Comparison of ENCODE assay signal across 8 mouse cellular contexts in the genomic region with DNA sequence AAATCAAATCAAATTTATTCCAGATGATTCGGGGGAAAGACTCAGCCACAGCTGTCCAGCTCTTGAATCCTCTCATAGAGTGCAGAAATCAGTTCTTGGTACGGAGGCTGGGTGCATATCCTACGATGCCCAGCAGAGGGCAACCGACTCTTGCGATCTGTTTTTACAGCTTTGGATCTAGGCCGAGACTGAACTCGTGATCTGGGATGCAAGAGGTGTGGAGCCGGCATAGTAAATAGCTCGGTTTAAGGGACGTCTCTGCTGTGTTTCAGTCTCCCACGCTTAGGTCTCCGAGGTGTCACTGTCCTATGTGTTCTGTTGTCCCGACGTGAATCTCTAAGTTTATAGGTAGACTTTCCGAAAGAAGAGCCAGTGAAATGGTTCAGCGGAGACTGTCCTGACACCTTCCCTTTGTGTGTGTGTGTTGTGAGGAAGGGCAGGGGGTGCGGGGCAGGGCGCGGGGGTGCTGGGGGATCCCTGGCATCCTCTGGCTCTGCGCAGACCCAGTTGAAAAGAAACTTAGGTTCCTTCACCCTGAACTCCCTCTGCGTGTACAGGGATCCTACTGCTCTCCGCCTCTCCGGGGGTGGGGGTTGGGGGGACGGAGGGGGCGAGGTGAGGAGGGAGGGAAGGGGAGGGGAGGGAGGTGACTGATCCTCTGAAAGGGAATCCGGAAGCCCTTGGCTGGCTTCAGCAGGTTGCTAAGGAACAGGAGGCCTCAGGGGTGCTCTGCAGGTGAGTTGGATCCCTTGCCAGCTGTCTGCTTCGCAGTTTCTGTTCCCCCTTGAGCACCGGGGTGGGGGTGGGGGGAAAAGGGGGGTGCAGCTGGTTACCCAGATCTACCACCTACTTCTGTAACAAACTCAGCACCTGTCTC. TPM values are rescaled to one million over a fixed set of nuclear protein-coding genes. Genes with fewer than 3 reads are reported as not detected.
A peak's percentile ranks its signal among the peaks of the same experiment; 100 is the strongest.
DNase-seq lines count a peak whose midpoint lies in the region; ATAC-seq and TF ChIP-seq lines count a peak whose summit lies in the region.

No protein-coding gene starts in this region.

- no peaks in the 10 kb centered on the region for H3K36me3 ChIP-seq in ES-E14 (ENCODE audit: control insufficient read depth, insufficient read depth, low read length, poor library complexity, severe bottlenecking)
- no peaks in the 10 kb centered on the region for H3K36me3 ChIP-seq in forebrain, embryonic 15.5 days
- H3K36me3 ChIP-seq in thymus, adult 2 months (ENCODE audit: control insufficient read depth, insufficient read depth, low read length) = no peaks in the 10 kb centered on the region

- H3K9ac ChIP-seq in ES-E14 (ENCODE audit: insufficient read depth, low read depth, low read length, poor library complexity, severe bottlenecking) = peak overlapping the region; percentile 70; the same call in 1 of the 2 replicates
- peak overlapping the region; percentile 35; the same call in 1 of the 2 replicates for H3K9ac ChIP-seq in forebrain, embryonic 15.5 days (replicated peaks)

- in situ Hi-C loops in ES-E14 (cut with MboI; ENCODE audit: low sequenced_read_pairs in 2 of 2, unreplicated experiment in 2 of 2) = no loop called here

- DNase-seq in ES-E14 (ENCODE audit: low read depth, low spot score) = peak; percentile 91
- DNase-seq in cerebellum, adult 11 months = peak; percentile 75
- DNase-seq in heart, postnatal 25 days (ENCODE audit: low spot score) = peak; percentile 23
- peak; percentile 88 for DNase-seq in layer of hippocampus, adult 11-12 months (ENCODE audit: low spot score)
- peak; percentile 72 for DNase-seq in lung, adult 2 months
- DNase-seq in thymus, adult 2 months = peak; percentile 76

- 5% methylated on average over 27 of the region's 28 CpGs for WGBS in forebrain, embryonic 15.5 days
- 5% methylated on average over 26 of the region's 28 CpGs for WGBS in lung, adult 2 months
- 8% methylated on average over 27 of the region's 28 CpGs for WGBS in olfactory bulb, adult 2 months
- 6% methylated on average over 28 of the region's 28 CpGs for WGBS in thymus, adult 2 months

- peak overlapping the region; percentile 50 for H3K4me2 ChIP-seq in forebrain, embryonic 15.5 days (replicated peaks)

- H3K4me3 ChIP-seq in ES-E14 (ENCODE audit: insufficient read depth in 1 of 2, low read depth in 1 of 2, low read length in 2 of 2, poor library complexity in 1 of 2, severe bottlenecking in 1 of 2) = peak overlapping the region; percentile 45 to 58
- H3K4me3 ChIP-seq in forebrain, embryonic 15.5 days = peak overlapping the region; percentile 33
- peak overlapping the region; percentile 58 for H3K4me3 ChIP-seq in lung, adult 2 months (replicated peaks; ENCODE audit: extremely low read depth, low read depth, low read length)
- peak overlapping the region; percentile 21 for H3K4me3 ChIP-seq in olfactory bulb, adult 2 months (ENCODE audit: insufficient read depth, low read depth, low read length)
- peak overlapping the region; percentile 33; the same call in 1 of the 2 replicates for H3K4me3 ChIP-seq in thymus, adult 2 months (ENCODE audit: control insufficient read depth, insufficient read depth, low read length)

- ATAC-seq in forebrain, embryonic 15.5 days (replicated peaks) = peak; percentile 51

- H3K9me3 ChIP-seq in ES-E14 (ENCODE audit: control insufficient read depth, insufficient read depth, low read depth, low read length) = no peaks in the 10 kb centered on the region
- no peaks in the 10 kb centered on the region for H3K9me3 ChIP-seq in forebrain, embryonic 15.5 days

- H3K27me3 ChIP-seq in forebrain, embryonic 15.5 days = no peaks in the 10 kb centered on the region
- no peaks in the 10 kb centered on the region for H3K27me3 ChIP-seq in thymus, adult 2 months (ENCODE audit: control insufficient read depth, insufficient read depth, low read length)

- peak overlapping the region; percentile 29; the same call in 1 of the 2 replicates for H3K27ac ChIP-seq in ES-E14 (ENCODE audit: insufficient read depth, low read depth, low read length, poor library complexity, severe bottlenecking)
- H3K27ac ChIP-seq in forebrain, embryonic 15.5 days (replicated peaks) = no peak overlapping the region
- no peak overlapping the region for H3K27ac ChIP-seq in olfactory bulb, adult 2 months (ENCODE audit: insufficient read depth, low read depth, low read length)
- peak overlapping the region; percentile 88 for H3K27ac ChIP-seq in thymus, adult 2 months (ENCODE audit: control insufficient read depth, insufficient read depth, low read length)

- no peak for TF ChIP-seq POLR2A in lung, adult 2 months (IDR thresholded peaks at IDR 0.05; ENCODE audit: borderline replicate concordance, extremely low read depth, low read depth, low read length)
- TF ChIP-seq POLR2A in olfactory bulb, adult 2 months (IDR thresholded peaks at IDR 0.05; ENCODE audit: insufficient read depth, low read depth, low read length) = no peak
- TF ChIP-seq POLR2A in thymus, adult 2 months (IDR thresholded peaks at IDR 0.05; ENCODE audit: control insufficient read depth, extremely low read depth, insufficient read depth, low read length, poor library complexity) = no peak

- TF ChIP-seq CTCF in lung, adult 2 months (IDR thresholded peaks at IDR 0.05; ENCODE audit: insufficient read depth, low read length) = peak; percentile 90
- TF ChIP-seq CTCF in olfactory bulb, adult 2 months (IDR thresholded peaks at IDR 0.05; ENCODE audit: insufficient read depth, low read depth, low read length) = peak; percentile 75
- peak; percentile 78; the same call in 1 of the 2 replicates for TF ChIP-seq CTCF in thymus, adult 2 months (IDR thresholded peaks at IDR 0.05; ENCODE audit: borderline replicate concordance, control insufficient read depth, extremely low read depth, insufficient read depth, low read length, poor library complexity)

- intact Hi-C loops in heart, postnatal 25 days (cut with DNase I) = loop anchor here (1.0 to 10.0 kb wide), 2 partner anchors 172 to 289 kb away; no protein-coding TSS in a partner anchor

- peaks cover 5 to 33% of the 10 kb centered on the region in 2 experiments for H3K4me1 ChIP-seq in ES-E14 (ENCODE audit: control insufficient read depth in 2 of 2, insufficient read depth in 2 of 2, low read length in 2 of 2, poor library complexity in 1 of 2)
- H3K4me1 ChIP-seq in forebrain, embryonic 15.5 days = peaks cover 8% of the 10 kb centered on the region
- no peaks in the 10 kb centered on the region for H3K4me1 ChIP-seq in lung, adult 2 months (ENCODE audit: control insufficient read depth, insufficient read depth, low read length)
- peaks cover 6% of the 10 kb centered on the region for H3K4me1 ChIP-seq in olfactory bulb, adult 2 months (ENCODE audit: control insufficient read depth, insufficient read depth, low read length)
- peaks cover 29% of the 10 kb centered on the region for H3K4me1 ChIP-seq in thymus, adult 2 months (replicated peaks; ENCODE audit: control insufficient read depth, insufficient read depth, low read length)

TF ChIP-seq in ES-E14, 5 proteins besides CTCF, POLR2A, EP300 and RAD21:
- TF ChIP-seq HCFC1 (IDR thresholded peaks at IDR 0.05; ENCODE audit: borderline replicate concordance, insufficient read depth, low read length) (no peak), ZC3H11A (IDR thresholded peaks at IDR 0.05; ENCODE audit: borderline replicate concordance, low read depth, low read length) (peak; percentile 92), CHD2 (IDR thresholded peaks at IDR 0.05; ENCODE audit: low read depth, low read length) (no peak)

RNA-seq across cellular contexts. Expression of a gene that starts 32.6 kb away (rescaled TPM):
- 361 and 367 TPM in 2 replicates for total RNA-seq in ES-E14 (2012; rRNA removed)
- 637 and 680 TPM in 2 replicates for polyA plus RNA-seq in forebrain, embryonic 15.5 days (2015; fragmentation: Nextera tagmentation; extraction: Ambion mirVana)
- total RNA-seq in heart, postnatal 25 days (2021) = 100 to 1,000 TPM in 1 of 2 experiments, 10 to 100 TPM in 1; 97.1 to 103 TPM
- polyA plus RNA-seq in lung, adult 2 months (2012; rRNA removed) = 448 and 676 TPM in 2 replicates
- polyA plus RNA-seq in olfactory bulb, adult 2 months (2012; ENCODE audit: insufficient read depth, insufficient read length, low replicate concordance, missing spikeins) = not detected in 2 replicates
- 1,171 and 1,772 TPM in 2 replicates for polyA plus RNA-seq in thymus, adult 2 months (2012; rRNA removed)

RNA-seq across cellular contexts. Expression of a gene that starts 33.1 kb away (rescaled TPM):
- total RNA-seq in ES-E14 (2012; rRNA removed) = 7.1 and 10.1 TPM in 2 replicates
- 32.0 and 32.8 TPM in 2 replicates for polyA plus RNA-seq in forebrain, embryonic 15.5 days (2015; fragmentation: Nextera tagmentation; extraction: Ambion mirVana)
- under 1 TPM; 0.21 to 0.34 TPM for total RNA-seq in heart, postnatal 25 days (2021)
- 0.13 and 0.43 TPM in 2 replicates for polyA plus RNA-seq in lung, adult 2 months (2012; rRNA removed)
- polyA plus RNA-seq in olfactory bulb, adult 2 months (2012; ENCODE audit: insufficient read depth, insufficient read length, low replicate concordance, missing spikeins) = not detected in 2 replicates
- 6.1 and 6.4 TPM in 2 replicates for polyA plus RNA-seq in thymus, adult 2 months (2012; rRNA removed)

RNA-seq across cellular contexts. Expression of a gene that starts 33.3 kb away (rescaled TPM):
- total RNA-seq in ES-E14 (2012; rRNA removed) = 21.5 and 26.5 TPM in 2 replicates
- 49.8 and 54.9 TPM in 2 replicates for polyA plus RNA-seq in forebrain, embryonic 15.5 days (2015; fragmentation: Nextera tagmentation; extraction: Ambion mirVana)
- 10 to 100 TPM; 34.0 to 36.9 TPM for total RNA-seq in heart, postnatal 25 days (2021)
- 22.3 and 22.5 TPM in 2 replicates for polyA plus RNA-seq in lung, adult 2 months (2012; rRNA removed)
- not detected in 2 replicates for polyA plus RNA-seq in olfactory bulb, adult 2 months (2012; ENCODE audit: insufficient read depth, insufficient read length, low replicate concordance, missing spikeins)
- 32.9 and 33.0 TPM in 2 replicates for polyA plus RNA-seq in thymus, adult 2 months (2012; rRNA removed)

RNA-seq across cellular contexts. Expression of a gene that starts 42.3 kb away (rescaled TPM):
- 78.1 and 80.8 TPM in 2 replicates for total RNA-seq in ES-E14 (2012; rRNA removed)
- 76.7 and 78.5 TPM in 2 replicates for polyA plus RNA-seq in forebrain, embryonic 15.5 days (2015; fragmentation: Nextera tagmentation; extraction: Ambion mirVana)
- total RNA-seq in heart, postnatal 25 days (2021) = 10 to 100 TPM; 37.1 to 37.7 TPM
- 23.8 and 26.8 TPM in 2 replicates for polyA plus RNA-seq in lung, adult 2 months (2012; rRNA removed)
- not detected in 2 replicates for polyA plus RNA-seq in olfactory bulb, adult 2 months (2012; ENCODE audit: insufficient read depth, insufficient read length, low replicate concordance, missing spikeins)
- polyA plus RNA-seq in thymus, adult 2 months (2012; rRNA removed) = 37.3 and 46.3 TPM in 2 replicates

RNA-seq across cellular contexts. Expression of a gene that starts 42.4 kb away (rescaled TPM):
- total RNA-seq in ES-E14 (2012; rRNA removed) = 34.4 and 36.6 TPM in 2 replicates
- polyA plus RNA-seq in forebrain, embryonic 15.5 days (2015; fragmentation: Nextera tagmentation; extraction: Ambion mirVana) = 81.9 and 87.5 TPM in 2 replicates
- total RNA-seq in heart, postnatal 25 days (2021) = 10 to 100 TPM; 36.6 to 39.4 TPM
- polyA plus RNA-seq in lung, adult 2 months (2012; rRNA removed) = 26.2 and 26.4 TPM in 2 replicates
- not detected in 2 replicates for polyA plus RNA-seq in olfactory bulb, adult 2 months (2012; ENCODE audit: insufficient read depth, insufficient read length, low replicate concordance, missing spikeins)
- polyA plus RNA-seq in thymus, adult 2 months (2012; rRNA removed) = 69.9 and 82.6 TPM in 2 replicates

Comparison
In these comparisons a context has a peak if more than half of its experiments do, and no peak if none do; other contexts are left out.
1. DNase-seq: peak in every context shown above with its lines; median percentile 91 in ES-E14; 88 in layer of hippocampus, adult 11-12 months; 76 in thymus, adult 2 months; 75 in cerebellum, adult 11 months; 72 in lung, adult 2 months; 23 in heart, postnatal 25 days.
2. H3K27ac ChIP-seq: peak in ES-E14 (single experiment) and thymus, adult 2 months (single experiment); none in forebrain, embryonic 15.5 days (single experiment) and olfactory bulb, adult 2 months (single experiment).
3. Peak in every context shown above with its lines, with median percentiles within 50 percentile points of each other: H3K4me3 ChIP-seq and CTCF ChIP-seq.